Mouse (Mus musculus) natural killer cell, adult 2 months (primary cell): ENCODE measurements at regions not wholly inside any gene's neighbourhood (a gene's known extent, or its start where the extent isn't known, plus 50 kb on each side); places are given as distances from the start of the nearest gene placed in this dataset.

ENCODE experiments used
- DNase-seq, 2 experiments: peaks; one replicate each; pipeline ENCODE4 v3.0.0; 2022; ENCODE audit warnings: low spot score in 2 of 2

DNA sequence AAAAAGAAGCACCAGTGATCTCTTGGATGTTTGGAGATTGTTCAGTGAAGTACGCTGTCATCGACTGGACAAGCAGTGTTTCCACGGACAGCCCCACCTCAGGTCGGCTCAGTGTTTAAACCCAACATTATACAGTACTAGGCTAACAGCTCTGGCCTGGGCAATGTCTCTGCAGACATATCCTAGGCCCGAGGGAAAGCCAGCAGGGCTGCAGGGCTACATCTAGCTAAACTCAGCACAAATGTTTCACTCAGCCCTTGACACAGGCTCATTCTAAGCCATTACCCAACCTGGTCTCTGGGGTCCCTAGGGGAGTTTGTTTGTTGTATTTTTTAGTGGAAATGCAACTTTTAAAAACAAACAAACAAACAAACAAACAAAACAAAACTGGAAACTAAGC, 52.1 kb upstream of the Anapc15-ps start:
- DNase-seq = no peak
